Mouse (Mus musculus) granulocyte monocyte progenitor cell, adult 5-6 weeks (primary cell): ENCODE data around the gene Wdr78. TPM values are rescaled to one million over a fixed set of nuclear protein-coding genes. Genes with fewer than 3 reads are reported as not detected.

Source experiments
- ATAC-seq: replicated peaks from 2 replicates; pipeline ENCODE4 v1.8.0; 2016; ENCODE audit warnings: mild to moderate bottlenecking, moderate TSS enrichment, inconsistent platforms; ENCODE audit not compliant: poor library complexity, severe bottlenecking
- total RNA-seq, 2 experiments: library from RNA; stranded (forward) in 1 of 2; stranded (reverse) in 1 of 2; fragments of 200-712, 200-1000 nt in 1 of 2; fragments of >200 nt in 1 of 2; fragmentation: Nextera tagmentation in 1 of 2; gene quantifications; 2 replicates each; pipeline ENCODE4 v1.2.3; 2014 to 2017

The Wdr78 gene
- total RNA-seq, 2 experiments from 2014 or later: 1.2 to 8.1 TPM

GRCm38 (mm10) chr4:102989391-102989790, 125.0 kb downstream of the Wdr78 start:
- no peak for ATAC-seq

- ATAC-seq: no peak
Measured at GRCm38 (mm10) chr4:102988526-102988925, 125.8 kb downstream of the Wdr78 start.

Other genes starting within 250 kb of the Wdr78 start
- gene Tctex1d1, start 135.9 kb downstream of the Wdr78 start, total RNA-seq (2014; fragmentation: Nextera tagmentation): 9.4 and 25.4 TPM in 2 replicates
- gene Tctex1d1, start 135.9 kb downstream of the Wdr78 start, total RNA-seq (2017): 22.0 and 28.2 TPM in 2 replicates
- gene Insl5, start 87.7 kb downstream of the Wdr78 start, total RNA-seq (2014; fragmentation: Nextera tagmentation): not detected in 2 replicates
- not detected in 2 replicates for gene Insl5, start 87.7 kb downstream of the Wdr78 start, total RNA-seq (2017)
- 50.9 and 69.9 TPM in 2 replicates for gene Mier1, start 165 bp downstream of the Wdr78 start, total RNA-seq (2014; fragmentation: Nextera tagmentation)
- 60.5 and 63.6 TPM in 2 replicates for gene Mier1, start 165 bp downstream of the Wdr78 start, total RNA-seq (2017)
- gene Slc35d1, start 100.6 kb upstream of the Wdr78 start, total RNA-seq (2014; fragmentation: Nextera tagmentation): 14.2 and 20.6 TPM in 2 replicates
- gene Slc35d1, start 100.6 kb upstream of the Wdr78 start, total RNA-seq (2017): 5.0 and 5.6 TPM in 2 replicates
- gene 4921539E11Rik, start 176.3 kb upstream of the Wdr78 start, total RNA-seq (2014; fragmentation: Nextera tagmentation): not detected in 2 replicates
- gene 4921539E11Rik, start 176.3 kb upstream of the Wdr78 start, total RNA-seq (2017): not detected in 2 replicates
- 18.2 and 20.6 TPM in 2 replicates for gene Oma1, start 199.3 kb upstream of the Wdr78 start, total RNA-seq (2014; fragmentation: Nextera tagmentation)
- gene Oma1, start 199.3 kb upstream of the Wdr78 start, total RNA-seq (2017): 54.6 and 71.3 TPM in 2 replicates